Mouse (Mus musculus): Measurements from ENCODE around the gene Mid1. TPM values are rescaled to one million over a fixed set of nuclear protein-coding genes. Genes with fewer than 3 reads are reported as not detected.
A peak's percentile ranks its signal among the peaks of the same experiment; 100 is the strongest.

Mid1 gene
- polyA plus RNA-seq, 1 experiment: 15.2 TPM

GRCm38 (mm10) chrX:169798987-169799680, 114.1 kb downstream of the Mid1 start:
- Histone ChIP-seq H3K36me3 (ENCODE audit: control insufficient read depth, insufficient read depth) (no peaks in the 10 kb centered on the region), H3K4me3 (ENCODE audit: insufficient read depth, poor library complexity, severe bottlenecking) (no peak overlapping the region), H3K79me2 (ENCODE audit: control insufficient read depth, insufficient read depth) (no peaks in the 10 kb centered on the region), H3K79me3 (ENCODE audit: low read depth) (no peaks in the 10 kb centered on the region), H3ac (ENCODE audit: control insufficient read depth, insufficient read length, low read depth) (peak overlapping the region; percentile 32), H3K27me3 (ENCODE audit: control insufficient read depth, insufficient read depth, insufficient read length) (no peaks in the 10 kb centered on the region)
- no peak for TF ChIP-seq FOSL1 (IDR thresholded peaks at IDR 0.05; ENCODE audit: insufficient read depth, low read length, poor library complexity, severe bottlenecking)
- no peak for TF ChIP-seq MYOG (IDR thresholded peaks at IDR 0.05; ENCODE audit: control insufficient read depth, extremely low read depth, insufficient read length)
- no peak for TF ChIP-seq MAX (IDR thresholded peaks at IDR 0.05)
- TF ChIP-seq USF1 (IDR thresholded peaks at IDR 0.05; ENCODE audit: low read depth): no peak

GRCm38 (mm10) chrX:169800238-169800637, 115.2 kb downstream of the Mid1 start:
- Histone ChIP-seq H3K4me3 (ENCODE audit: insufficient read depth, poor library complexity, severe bottlenecking) (no peak overlapping the region), H3K79me3 (ENCODE audit: low read depth) (no peaks in the 10 kb centered on the region), H3K36me3 (ENCODE audit: control insufficient read depth, insufficient read depth) (no peaks in the 10 kb centered on the region), H3K27me3 (ENCODE audit: control insufficient read depth, insufficient read depth, insufficient read length) (no peaks in the 10 kb centered on the region), H3ac (ENCODE audit: control insufficient read depth, insufficient read length, low read depth) (no peak overlapping the region), H3K79me2 (ENCODE audit: control insufficient read depth, insufficient read depth) (no peaks in the 10 kb centered on the region)
- TF ChIP-seq FOSL1 (IDR thresholded peaks at IDR 0.05; ENCODE audit: insufficient read depth, low read length, poor library complexity, severe bottlenecking): no peak
- TF ChIP-seq CTCF (IDR thresholded peaks at IDR 0.05; ENCODE audit: control insufficient read depth, insufficient read depth, insufficient read length): no peak
- no peak for TF ChIP-seq MYOD1 (IDR thresholded peaks at IDR 0.05; ENCODE audit: control insufficient read depth, insufficient read length, low read depth)

- Histone ChIP-seq H3K79me3 (ENCODE audit: low read depth) (no peaks in the 10 kb centered on the region), H3K36me3 (ENCODE audit: control insufficient read depth, insufficient read depth) (no peaks in the 10 kb centered on the region), H3K27me3 (ENCODE audit: control insufficient read depth, insufficient read depth, insufficient read length) (no peaks in the 10 kb centered on the region), H3K4me3 (ENCODE audit: insufficient read depth, poor library complexity, severe bottlenecking) (no peak overlapping the region), H3ac (ENCODE audit: control insufficient read depth, insufficient read length, low read depth) (no peak overlapping the region), H3K79me2 (ENCODE audit: control insufficient read depth, insufficient read depth) (no peaks in the 10 kb centered on the region)
- no peak for TF ChIP-seq CTCF (IDR thresholded peaks at IDR 0.05; ENCODE audit: control insufficient read depth, insufficient read depth, insufficient read length)
- TF ChIP-seq MYOG (IDR thresholded peaks at IDR 0.05; ENCODE audit: control insufficient read depth, extremely low read depth, insufficient read length): no peak
- TF ChIP-seq USF1 (IDR thresholded peaks at IDR 0.05; ENCODE audit: low read depth): no peak
- no peak for TF ChIP-seq MAX (IDR thresholded peaks at IDR 0.05)
- no peak for TF ChIP-seq MYOD1 (IDR thresholded peaks at IDR 0.05; ENCODE audit: control insufficient read depth, insufficient read length, low read depth)
- no peak for TF ChIP-seq FOSL1 (IDR thresholded peaks at IDR 0.05; ENCODE audit: insufficient read depth, low read length, poor library complexity, severe bottlenecking)
- TF ChIP-seq CEBPB (IDR thresholded peaks at IDR 0.05; ENCODE audit: low read depth): no peak
Observed at GRCm38 (mm10) chrX:169805791-169806190, 120.8 kb downstream of the Mid1 start.

GRCm38 (mm10) chrX:169807744-169808143, 122.7 kb downstream of the Mid1 start:
- no peaks in the 10 kb centered on the region for H3K27me3 ChIP-seq (ENCODE audit: control insufficient read depth, insufficient read depth, insufficient read length)
- TF ChIP-seq CEBPB (IDR thresholded peaks at IDR 0.05; ENCODE audit: low read depth): no peak
- TF ChIP-seq FOSL1 (IDR thresholded peaks at IDR 0.05; ENCODE audit: insufficient read depth, low read length, poor library complexity, severe bottlenecking): no peak
- TF ChIP-seq CTCF (IDR thresholded peaks at IDR 0.05; ENCODE audit: control insufficient read depth, insufficient read depth, insufficient read length): no peak
- TF ChIP-seq MYOD1 (IDR thresholded peaks at IDR 0.05; ENCODE audit: control insufficient read depth, insufficient read length, low read depth): no peak
- TF ChIP-seq MAX (IDR thresholded peaks at IDR 0.05): no peak
- TF ChIP-seq MYOG (IDR thresholded peaks at IDR 0.05; ENCODE audit: control insufficient read depth, extremely low read depth, insufficient read length): no peak
- TF ChIP-seq USF1 (IDR thresholded peaks at IDR 0.05; ENCODE audit: low read depth): no peak
- no peaks in the 10 kb centered on the region for H3K36me3 ChIP-seq (ENCODE audit: control insufficient read depth, insufficient read depth)

GRCm38 (mm10) chrX:169811318-169811717, 126.3 kb downstream of the Mid1 start:
- Histone ChIP-seq H3ac (ENCODE audit: control insufficient read depth, insufficient read length, low read depth) (no peak overlapping the region), H3K4me3 (ENCODE audit: insufficient read depth, poor library complexity, severe bottlenecking) (no peak overlapping the region), H3K79me2 (ENCODE audit: control insufficient read depth, insufficient read depth) (no peaks in the 10 kb centered on the region), H3K36me3 (ENCODE audit: control insufficient read depth, insufficient read depth) (no peaks in the 10 kb centered on the region), H3K27me3 (ENCODE audit: control insufficient read depth, insufficient read depth, insufficient read length) (no peaks in the 10 kb centered on the region), H3K79me3 (ENCODE audit: low read depth) (no peaks in the 10 kb centered on the region)
- TF ChIP-seq MYOG (IDR thresholded peaks at IDR 0.05; ENCODE audit: control insufficient read depth, extremely low read depth, insufficient read length) (no peak), FOSL1 (IDR thresholded peaks at IDR 0.05; ENCODE audit: insufficient read depth, low read length, poor library complexity, severe bottlenecking) (no peak), CTCF (IDR thresholded peaks at IDR 0.05; ENCODE audit: control insufficient read depth, insufficient read depth, insufficient read length) (no peak), MAX (IDR thresholded peaks at IDR 0.05) (no peak), USF1 (IDR thresholded peaks at IDR 0.05; ENCODE audit: low read depth) (no peak), CEBPB (IDR thresholded peaks at IDR 0.05; ENCODE audit: low read depth) (no peak), MYOD1 (IDR thresholded peaks at IDR 0.05; ENCODE audit: control insufficient read depth, insufficient read length, low read depth) (no peak)

More at GRCm38 (mm10) chrX:169807744-169808143, 122.7 kb downstream of the Mid1 start:
- Histone ChIP-seq H3K79me3 (ENCODE audit: low read depth) (no peaks in the 10 kb centered on the region), H3K79me2 (ENCODE audit: control insufficient read depth, insufficient read depth) (no peaks in the 10 kb centered on the region), H3K4me3 (ENCODE audit: insufficient read depth, poor library complexity, severe bottlenecking) (no peak overlapping the region), H3ac (ENCODE audit: control insufficient read depth, insufficient read length, low read depth) (no peak overlapping the region)

DNA sequence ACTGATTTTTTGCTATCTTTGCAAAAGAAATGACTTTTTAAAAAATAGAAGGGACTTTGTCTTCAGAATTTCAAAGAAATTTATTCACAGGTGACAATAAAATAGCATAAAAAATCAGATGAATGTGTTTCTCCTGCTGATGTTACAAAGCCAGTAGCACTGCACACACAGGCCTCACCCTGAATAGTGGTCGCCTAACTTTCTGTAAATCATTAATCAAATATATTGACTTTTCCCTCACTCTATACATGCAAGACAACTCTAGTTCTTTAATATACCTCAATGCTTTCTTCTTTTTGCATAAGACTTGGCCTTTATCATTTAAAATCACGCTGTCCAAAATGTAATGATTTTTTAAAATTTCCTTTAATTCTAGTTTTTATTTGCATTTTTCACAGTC, 126.8 kb downstream of the Mid1 start:
- H3K4me3 ChIP-seq (ENCODE audit: insufficient read depth, poor library complexity, severe bottlenecking): no peak overlapping the region
- H3K27me3 ChIP-seq (ENCODE audit: control insufficient read depth, insufficient read depth, insufficient read length): no peaks in the 10 kb centered on the region
- TF ChIP-seq CEBPB (IDR thresholded peaks at IDR 0.05; ENCODE audit: low read depth): no peak
- no peak for TF ChIP-seq CTCF (IDR thresholded peaks at IDR 0.05; ENCODE audit: control insufficient read depth, insufficient read depth, insufficient read length)
- TF ChIP-seq MYOD1 (IDR thresholded peaks at IDR 0.05; ENCODE audit: control insufficient read depth, insufficient read length, low read depth): no peak
- no peak for TF ChIP-seq USF1 (IDR thresholded peaks at IDR 0.05; ENCODE audit: low read depth)
- TF ChIP-seq MYOG (IDR thresholded peaks at IDR 0.05; ENCODE audit: control insufficient read depth, extremely low read depth, insufficient read length): no peak
- TF ChIP-seq MAX (IDR thresholded peaks at IDR 0.05): no peak
- no peak for TF ChIP-seq FOSL1 (IDR thresholded peaks at IDR 0.05; ENCODE audit: insufficient read depth, low read length, poor library complexity, severe bottlenecking)
- no peak overlapping the region for H3ac ChIP-seq (ENCODE audit: control insufficient read depth, insufficient read length, low read depth)
- no peaks in the 10 kb centered on the region for H3K79me2 ChIP-seq (ENCODE audit: control insufficient read depth, insufficient read depth)
- H3K36me3 ChIP-seq (ENCODE audit: control insufficient read depth, insufficient read depth): no peaks in the 10 kb centered on the region
- no peaks in the 10 kb centered on the region for H3K79me3 ChIP-seq (ENCODE audit: low read depth)

Data from C2C12 (cell line).